Mouse (Mus musculus) intestine, embryonic 14.5 days (tissue): ENCODE data around the gene Faf1. TPM values are rescaled to one million over a fixed set of nuclear protein-coding genes. Genes with fewer than 3 reads are reported as not detected.
A peak's percentile ranks its signal among the peaks of the same experiment; 100 is the strongest.

ENCODE experiments used
- ATAC-seq: fragments of 200-750 bp; cut with Nextera tagmentation; replicated peaks from 2 replicates; pipeline ENCODE4 v1.8.0; 2017; ENCODE audit warnings: low read depth, moderate number of reproducible peaks, moderate TSS enrichment, moderate library complexity; ENCODE audit not compliant: low FRiP score, low TSS enrichment
- DNase-seq: peaks from one replicate; pipeline ENCODE4 v3.0.0-alpha.2; 2018; ENCODE audit warnings: low spot score
- H3K27ac ChIP-seq: fragments of 300-500 bp; sonication (generic); 2 replicates; pipeline ENCODE4 v1.5.1; 2014; ENCODE audit warnings: low read depth, mild to moderate bottlenecking, control low read depth
- H3K27me3 ChIP-seq: fragments of 300-500 bp; sonication (generic); replicated peaks from 2 replicates; pipeline ENCODE4 v1.6.1; 2014; ENCODE audit warnings: low read length, control low read depth; ENCODE audit not compliant: control insufficient read depth, insufficient read depth
- H3K36me3 ChIP-seq: fragments of 300-500 bp; sonication (generic); 2 replicates; pipeline ENCODE4 v1.6.1; 2014; ENCODE audit warnings: low read length, control low read depth; ENCODE audit not compliant: control insufficient read depth, insufficient read depth
- H3K4me1 ChIP-seq: fragments of 300-500 bp; sonication (generic); replicated peaks from 2 replicates; pipeline ENCODE4 v1.6.1; 2014; ENCODE audit warnings: low read length, control low read depth, mixed read lengths; ENCODE audit not compliant: control insufficient read depth, insufficient read depth
- H3K4me2 ChIP-seq: fragments of 300-500 bp; sonication (generic); 2 replicates; pipeline ENCODE4 v1.6.1; 2014; ENCODE audit warnings: low read length
- H3K4me3 ChIP-seq: fragments of 300-500 bp; sonication (generic); 2 replicates; pipeline ENCODE4 v1.5.1; 2014; ENCODE audit warnings: low read depth, low read length, control low read depth, mixed read lengths
- H3K9ac ChIP-seq: fragments of 300-500 bp; sonication (generic); 2 replicates; pipeline ENCODE4 v1.6.1; 2014; ENCODE audit warnings: mild to moderate bottlenecking, low read length
- H3K9me3 ChIP-seq: fragments of 300-500 bp; sonication (generic); 2 replicates; pipeline ENCODE4 v1.6.1; 2016; ENCODE audit warnings: low read length, control low read depth; ENCODE audit not compliant: control insufficient read depth
- WGBS: fragments of 180-500 bp; shearing (Covaris S2); extraction: QIAGEN DNeasy Blood & Tissue Kit; methylation state at CpG from one replicate; pipeline ENCODE4 v1.1.7; 2014; 5-methylcytosine and 5-hydroxymethylcytosine counted together
- polyA plus RNA-seq: library from polyadenylated mRNA; unstranded; fragments of >200 nt; fragmentation: Nextera tagmentation; extraction: Ambion mirVana; gene quantifications from 2 replicates; pipeline ENCODE4 v1.2.1, GENCODE M21; 2014

Faf1 gene
- polyA plus RNA-seq, 1 experiment from 2014 or later: 32.6 TPM

- no peak overlapping the region for H3K27ac ChIP-seq
- ATAC-seq (no peak), DNase-seq (peak; percentile 70)
- no peaks in the 10 kb centered on the region for H3K36me3 ChIP-seq
- H3K4me3 ChIP-seq: no peak overlapping the region
- no peak overlapping the region for H3K4me2 ChIP-seq
- 8% methylated on average over 25 of the region's 25 CpGs for WGBS
- peaks cover 99% of the 10 kb centered on the region for H3K27me3 ChIP-seq
- H3K4me1 ChIP-seq: peaks cover 14% of the 10 kb centered on the region; the same call in 1 of the 2 replicates
- no peak overlapping the region for H3K9ac ChIP-seq
- H3K9me3 ChIP-seq: no peaks in the 10 kb centered on the region
Observed at GRCm38 (mm10) chr4:109975381-109976240, 299.2 kb downstream of the Faf1 start.

DNA sequence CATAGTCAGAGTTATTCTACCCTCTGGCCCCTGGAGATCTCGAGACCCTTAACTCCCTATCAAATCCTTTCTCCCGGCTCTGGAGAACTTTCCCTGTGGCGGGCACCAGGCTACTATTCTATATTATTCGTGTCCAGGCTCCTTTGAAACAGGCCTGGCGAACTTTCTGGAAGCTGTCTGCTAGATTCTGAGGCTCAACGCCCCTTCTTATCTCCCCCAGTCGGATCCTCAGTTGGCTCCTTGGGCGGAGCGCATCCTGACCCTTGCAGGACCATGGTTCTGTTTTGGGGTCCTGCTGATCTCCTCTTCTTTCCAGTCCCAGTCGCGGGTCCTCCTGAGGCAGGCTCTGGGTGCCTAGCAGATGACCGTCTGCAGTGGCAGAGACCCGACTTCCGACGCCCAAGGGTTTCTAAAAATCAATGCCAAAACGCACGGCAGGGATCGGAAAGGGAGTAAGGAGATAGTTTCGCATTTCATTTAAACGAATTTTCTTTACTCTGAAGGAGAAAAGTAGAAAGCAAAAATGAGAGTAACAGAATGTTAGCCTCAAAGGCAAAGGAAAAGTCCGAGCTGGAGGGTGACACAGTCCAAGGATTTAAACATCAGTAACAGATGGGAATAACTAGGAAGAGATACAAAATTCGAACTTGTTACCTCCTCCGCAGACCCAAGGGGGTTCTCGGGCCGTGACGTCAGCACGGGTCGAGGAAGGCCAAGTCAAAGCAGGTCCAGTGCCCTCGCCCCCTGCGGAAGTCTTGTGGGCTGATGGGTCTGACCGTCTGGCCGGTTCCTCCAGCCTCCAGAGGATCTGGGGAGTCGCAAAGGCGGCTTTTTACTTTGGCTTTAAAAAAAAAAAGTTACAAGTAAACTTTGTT is 300.1 kb downstream of the Faf1 start:
- Histone ChIP-seq H3K9me3 (no peaks in the 10 kb centered on the region), H3K4me2 (no peak overlapping the region), H3K36me3 (no peaks in the 10 kb centered on the region), H3K27me3 (peaks cover 100% of the 10 kb centered on the region), H3K4me1 (peaks cover 14% of the 10 kb centered on the region; the same call in 1 of the 2 replicates), H3K4me3 (no peak overlapping the region), H3K27ac (no peak overlapping the region), H3K9ac (no peak overlapping the region)
- DNase-seq (peak; percentile 81), ATAC-seq (no peak)
- WGBS: 2% methylated on average over 34 of the region's 34 CpGs

GRCm38 (mm10) chr4:109977148-109978067 is 301.0 kb downstream of the Faf1 start, which contains the start of gene Dmrta2:
TSS of gene Dmrta2 (plus strand) at chr4:109978053.
- H3K36me3 ChIP-seq: no peaks in the 10 kb centered on the region
- H3K4me2 ChIP-seq: peak within 1 kb of the TSS; percentile 49
- no peaks in the 10 kb centered on the region for H3K9me3 ChIP-seq
- peak within 1 kb of the TSS; percentile 27 for H3K4me3 ChIP-seq
- H3K27me3 ChIP-seq: peaks cover 100% of the 10 kb centered on the region
- H3K9ac ChIP-seq: no peak within 1 kb of the TSS
- peak; percentile 76 for DNase-seq
- H3K4me1 ChIP-seq: peaks cover 15% of the 10 kb centered on the region; the same call in 1 of the 2 replicates
- H3K27ac ChIP-seq: no peak within 1 kb of the TSS
- whole genome bisulfite sequencing: 1% methylated on average over 64 of the region's 64 CpGs
- 0 out of 2 replicates have a peak, but pooled peaks have one; percentile 12 for ATAC-seq

DNA sequence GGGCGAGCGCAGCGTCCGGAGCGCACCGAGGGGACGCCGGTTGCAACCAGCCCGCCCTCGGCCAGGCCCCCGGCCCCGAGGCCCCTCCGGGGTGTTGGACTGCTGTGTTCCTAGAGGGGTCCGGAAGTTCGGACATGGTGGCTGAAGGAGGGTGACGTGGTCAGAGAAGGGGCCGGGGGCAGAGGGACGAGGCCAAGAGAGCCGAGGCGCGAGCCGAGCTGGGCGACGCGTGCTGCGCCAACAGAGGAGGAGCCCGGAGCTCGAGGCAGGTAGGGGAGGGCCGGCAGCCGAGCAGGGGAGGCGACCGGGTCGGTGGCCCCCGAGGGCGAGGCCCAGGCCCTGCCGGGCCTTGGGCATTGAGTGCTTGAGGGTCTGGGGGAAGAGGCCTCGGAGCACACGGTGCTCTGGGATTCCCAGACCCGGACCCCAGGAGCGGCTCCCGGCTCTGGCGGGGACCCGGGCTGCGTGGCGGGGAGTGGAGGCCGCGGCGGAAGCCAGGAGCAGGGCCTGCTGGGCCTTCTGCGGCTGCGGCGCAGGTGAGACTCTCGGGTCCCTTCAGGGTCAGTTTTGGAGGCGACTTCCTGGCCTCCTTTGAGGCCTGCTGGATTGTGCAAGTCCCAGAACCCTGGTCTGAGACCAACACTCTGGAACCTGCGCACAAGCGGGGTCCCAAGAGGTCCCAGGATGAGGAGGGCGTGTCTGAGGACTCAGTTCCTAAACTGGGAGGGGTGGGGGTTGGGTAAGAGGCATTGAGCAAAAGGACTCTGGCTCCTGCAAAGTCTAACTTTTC is 301.9 kb downstream of the Faf1 start:
- WGBS: under 1% methylated on average over 55 of the region's 56 CpGs
- peak; percentile 67 for DNase-seq

DNA sequence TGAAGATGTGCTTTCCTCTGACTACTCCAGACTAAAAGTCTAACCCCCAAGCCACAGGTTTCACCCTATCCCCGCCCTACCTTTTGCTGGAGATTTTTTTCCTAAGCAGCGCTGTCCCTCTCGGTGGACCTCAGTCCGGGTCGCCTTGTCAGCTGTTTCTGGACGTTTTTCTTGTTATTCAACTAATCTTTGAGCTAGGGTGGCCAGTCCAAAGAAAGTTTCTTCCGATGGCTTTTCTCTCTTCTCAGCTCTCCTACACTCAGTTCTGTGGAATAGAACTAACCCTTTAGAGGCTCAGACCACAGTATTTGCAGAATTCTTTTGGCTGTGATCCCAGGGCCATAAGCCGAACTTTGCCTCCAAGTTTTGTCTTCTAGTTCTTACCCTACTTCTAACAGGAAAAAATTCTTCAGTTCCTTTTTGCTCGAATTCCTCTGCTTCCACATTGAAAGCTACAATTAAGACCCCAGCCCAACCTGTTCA is 302.5 kb downstream of the Faf1 start:
- Histone ChIP-seq H3K4me3 (no peak overlapping the region), H3K9ac (no peak overlapping the region), H3K36me3 (no peaks in the 10 kb centered on the region), H3K27ac (no peak overlapping the region), H3K4me1 (peaks cover 17% of the 10 kb centered on the region; the same call in 1 of the 2 replicates), H3K27me3 (peaks cover 100% of the 10 kb centered on the region), H3K9me3 (no peaks in the 10 kb centered on the region), H3K4me2 (peak overlapping the region; percentile 49; the same call in 1 of the 2 replicates)
- WGBS: 3% methylated on average over 9 of the region's 9 CpGs
- DNase-seq (peak; percentile 61), ATAC-seq (no peak)

More for the DNA sequence above, 301.9 kb downstream of the Faf1 start:
- Histone ChIP-seq H3K27ac (no peak overlapping the region), H3K4me1 (peaks cover 17% of the 10 kb centered on the region; the same call in 1 of the 2 replicates), H3K9me3 (no peaks in the 10 kb centered on the region), H3K27me3 (peaks cover 100% of the 10 kb centered on the region), H3K4me3 (peak overlapping the region; percentile 27), H3K9ac (no peak overlapping the region), H3K36me3 (no peaks in the 10 kb centered on the region), H3K4me2 (peak overlapping the region; percentile 49)
- peak; percentile 28 for ATAC-seq

DNA sequence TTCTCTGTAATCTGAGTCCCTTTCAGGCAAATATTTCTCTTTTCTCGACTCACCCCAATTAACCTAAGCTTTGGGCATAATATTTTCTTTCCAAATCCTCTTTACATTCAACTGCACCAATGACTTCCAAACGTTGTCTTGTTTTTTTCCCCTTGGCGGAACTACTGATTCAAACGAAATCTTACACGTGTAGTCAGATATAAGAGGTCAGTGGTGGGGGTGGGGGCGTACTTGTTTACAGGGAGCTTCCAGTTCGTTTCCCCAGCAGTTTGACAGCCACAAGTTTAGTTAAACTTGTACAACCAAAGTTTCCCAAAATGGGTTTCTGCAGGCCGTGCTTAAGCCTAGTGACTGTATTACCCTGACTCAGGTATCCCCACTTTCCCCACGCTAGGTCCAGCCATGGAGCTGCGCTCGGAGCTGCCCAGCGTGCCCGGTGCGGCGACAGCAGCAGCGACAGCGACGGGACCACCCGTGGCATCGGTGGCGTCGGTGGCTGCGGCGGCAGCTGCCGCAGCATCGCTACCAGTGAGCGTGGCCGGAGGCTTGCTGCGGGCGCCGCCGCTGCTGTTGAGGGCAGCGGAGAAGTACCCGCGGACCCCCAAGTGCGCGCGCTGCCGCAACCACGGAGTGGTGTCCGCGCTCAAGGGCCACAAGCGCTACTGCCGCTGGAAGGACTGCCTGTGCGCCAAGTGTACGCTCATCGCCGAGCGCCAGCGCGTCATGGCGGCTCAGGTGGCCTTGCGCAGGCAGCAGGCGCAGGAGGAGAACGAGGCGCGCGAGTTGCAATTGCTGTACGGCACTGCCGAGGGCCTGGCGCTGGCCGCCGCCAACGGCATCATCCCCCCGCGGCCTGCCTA is 303.3 kb downstream of the Faf1 start:
- Histone ChIP-seq H3K27me3 (peaks cover 100% of the 10 kb centered on the region), H3K27ac (no peak overlapping the region), H3K4me2 (no peak overlapping the region), H3K9me3 (no peaks in the 10 kb centered on the region), H3K4me1 (peaks cover 17% of the 10 kb centered on the region; the same call in 1 of the 2 replicates), H3K36me3 (no peaks in the 10 kb centered on the region), H3K4me3 (no peak overlapping the region), H3K9ac (no peak overlapping the region)
- 3% methylated on average over 65 of the region's 66 CpGs for WGBS
- no peak for ATAC-seq
- peak; percentile 79 for DNase-seq
